Mouse (Mus musculus) 416B (cell line): ENCODE measurements around the gene Gm3526.
"Not testable (repeated sequence)": the region's sequence is repeated elsewhere in the genome, so short reads cannot be mapped to it uniquely, and the experiment has no call there.

Source experiments
- DNase-seq: peaks from one replicate; pipeline ENCODE4 v3.0.0; 2011; ENCODE audit warnings: low read depth

Gene Gm3526

GRCm38 (mm10) chr14:5260480-5260879 lies at the start of gene Gm3526:
Gene Gm3526, minus strand, starts transcription at chr14:5260580.
- not testable (repeated sequence) for DNase-seq
